Mouse (Mus musculus): ENCODE measurements around the gene Traf3ip2.

DNA sequence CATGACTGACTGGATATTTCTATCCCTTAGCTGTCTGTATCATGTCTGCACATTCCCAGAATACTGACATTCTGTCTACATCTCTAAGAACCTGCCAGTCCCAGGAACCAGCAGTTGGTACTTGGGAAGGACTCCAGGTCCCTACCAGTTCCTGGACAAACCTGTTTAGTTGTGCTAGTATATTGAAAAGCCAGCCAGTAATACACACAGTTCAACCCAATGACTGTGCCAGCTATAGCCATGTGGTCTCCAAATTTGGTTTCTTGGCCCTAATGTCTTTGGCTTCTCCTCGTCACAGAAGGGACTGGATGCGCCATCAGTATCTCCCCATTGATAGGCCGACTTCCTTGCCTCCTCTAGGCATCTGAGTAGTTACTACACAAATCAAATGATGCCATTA is 35.5 kb downstream of the Traf3ip2 start:
- no peak for TF ChIP-seq CTCF (IDR thresholded peaks at IDR 0.05)
- no peak for TF ChIP-seq EP300 (IDR thresholded peaks at IDR 0.05)
